Mouse (Mus musculus): ENCODE results near the gene Pcid2. TPM values are rescaled to one million over a fixed set of nuclear protein-coding genes. Genes with fewer than 3 reads are reported as not detected.

Gene Pcid2
- polyA plus RNA-seq (2012; rRNA removed), result 8.3 and 10.0 TPM in 2 replicates

DNA sequence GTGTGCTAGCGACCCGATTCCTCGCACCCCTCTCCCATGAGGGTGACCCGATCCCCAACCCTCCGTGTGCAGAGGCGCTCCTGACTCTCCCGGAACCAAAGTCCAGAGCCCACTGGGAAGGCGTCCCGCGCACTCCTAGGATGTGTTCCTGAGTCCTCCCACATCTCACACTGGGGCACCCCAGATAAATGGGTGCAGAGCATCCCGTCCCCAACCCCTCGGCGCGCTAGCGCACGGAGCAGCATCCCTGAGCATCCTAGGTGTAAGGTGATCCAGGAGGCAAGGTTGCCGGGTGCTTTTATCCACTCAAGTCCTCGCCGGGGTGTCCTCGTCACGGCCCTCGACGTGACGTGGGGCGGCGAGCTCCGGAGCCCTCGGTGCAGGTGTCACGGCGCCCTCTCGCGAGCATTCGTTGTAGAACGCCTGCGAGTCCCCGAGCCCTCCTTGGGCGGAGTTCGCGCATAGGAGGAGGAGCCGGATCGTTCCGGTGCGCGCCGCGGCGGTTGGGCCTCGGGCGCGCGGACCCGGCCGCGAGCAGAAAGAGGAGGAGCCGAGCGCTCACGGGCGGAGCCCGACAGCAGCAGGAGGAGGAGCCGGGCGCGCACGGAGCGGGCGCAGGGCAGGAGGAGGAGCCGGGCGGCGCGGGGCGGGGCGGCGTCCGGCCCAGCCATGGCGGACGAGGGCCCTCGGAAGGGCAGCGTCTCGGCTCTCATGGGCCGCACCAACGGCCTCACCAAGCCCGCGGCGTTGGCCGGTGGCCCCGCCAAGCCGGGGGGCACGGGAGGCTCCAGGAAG is at the start of gene Pcid2, which contains the start of gene Cul4a:
TSS of gene Pcid2 (minus strand) at position 373 of the 795 bp plus-strand sequence.
TSS of gene Cul4a (plus strand) at position 535 of the 795 bp plus-strand sequence.

GRCm38 (mm10) chr8:13060441-13061150 is 44.7 kb downstream of the Pcid2 start, which contains the start of gene Proz:
TSS of gene Proz (plus strand) at chr8:13060914.

DNA sequence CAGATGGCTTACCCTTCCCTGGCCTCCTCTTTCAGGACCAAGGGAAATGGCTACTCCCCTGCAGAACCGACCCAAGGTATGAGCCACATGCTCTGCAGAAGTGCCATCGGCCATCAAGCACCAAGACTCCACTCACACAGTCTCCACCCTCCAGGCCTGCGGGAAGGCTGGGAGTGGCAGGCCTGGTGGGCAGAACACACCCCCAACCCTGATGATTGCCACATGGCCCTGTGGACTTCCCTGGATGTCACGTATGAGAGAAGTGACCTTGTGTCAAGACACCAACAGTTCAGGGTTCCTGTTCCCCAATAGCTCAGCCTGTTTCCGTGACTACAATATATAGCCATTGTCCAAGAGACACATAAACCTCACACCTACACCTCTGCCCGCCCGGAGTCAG is 68.2 kb downstream of the Pcid2 start, which contains the start of gene F10:
TSS of gene F10 (plus strand) at position 294 of the 400 bp plus-strand sequence.

Other genes starting within 250 kb of the Pcid2 start
- gene Mcf2l, start 231.7 kb downstream of the Pcid2 start, polyA plus RNA-seq (2012; rRNA removed), result 0.76 and 1.1 TPM in 2 replicates
- gene F7, start 79.4 kb downstream of the Pcid2 start, polyA plus RNA-seq (2012; rRNA removed), result 15.6 and 20.5 TPM in 2 replicates
- 251 and 253 TPM in 2 replicates for gene F10, start 68.2 kb downstream of the Pcid2 start, polyA plus RNA-seq (2012; rRNA removed)
- 114 and 118 TPM in 2 replicates for gene Proz, start 44.5 kb downstream of the Pcid2 start, polyA plus RNA-seq (2012; rRNA removed)
- gene Cul4a, start 162 bp upstream of the Pcid2 start, polyA plus RNA-seq (2012; rRNA removed), result 40.9 and 44.7 TPM in 2 replicates
- 179 and 185 TPM in 2 replicates for gene Lamp1, start 53.7 kb upstream of the Pcid2 start, polyA plus RNA-seq (2012; rRNA removed)
- 4.9 and 5.4 TPM in 2 replicates for gene Grtp1, start 95.2 kb upstream of the Pcid2 start, polyA plus RNA-seq (2012; rRNA removed)
- not detected in 2 replicates for gene Adprhl1, start 148.7 kb upstream of the Pcid2 start, polyA plus RNA-seq (2012; rRNA removed)
- 6.2 and 6.5 TPM in 2 replicates for gene Dcun1d2, start 182.7 kb upstream of the Pcid2 start, polyA plus RNA-seq (2012; rRNA removed)
- gene Tmco3, start 182.7 kb upstream of the Pcid2 start, polyA plus RNA-seq (2012; rRNA removed), result 3.9 and 4.0 TPM in 2 replicates
- 68.0 and 68.1 TPM in 2 replicates for gene Tfdp1, start 233.3 kb upstream of the Pcid2 start, polyA plus RNA-seq (2012; rRNA removed)